Mouse (Mus musculus) cerebral cortex, adult 2 months (tissue): Measurements from ENCODE around the gene Dnajc16.

ENCODE experiments used
- WGBS: fragments of 180-500 bp; shearing (Covaris S2); methylation state at CpG from one replicate; pipeline ENCODE4 v1.1.7; 2018; 5-methylcytosine and 5-hydroxymethylcytosine counted together

Dnajc16 gene

DNA sequence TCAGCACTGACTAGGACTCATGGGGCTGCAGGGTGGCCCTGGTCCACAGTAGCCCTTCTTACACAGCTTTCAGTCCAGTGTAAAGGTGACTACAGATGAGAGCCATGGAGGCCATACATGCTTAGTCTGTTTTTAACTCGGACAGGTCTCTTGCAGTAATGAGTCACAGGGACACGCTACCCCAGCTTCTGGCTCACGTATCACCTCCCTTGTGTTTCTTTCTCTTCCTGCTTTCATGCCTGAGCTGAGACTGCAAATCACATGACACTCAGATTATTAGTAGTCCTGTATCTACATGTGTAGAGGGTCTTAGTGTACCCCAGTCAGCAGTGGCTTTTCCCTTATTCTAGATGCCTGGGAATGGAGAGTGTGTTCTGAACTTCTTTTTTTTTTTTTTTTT is 25.7 kb downstream of the Dnajc16 start:
- WGBS, result 90% methylated on average over 3 of the region's 3 CpGs

DNA sequence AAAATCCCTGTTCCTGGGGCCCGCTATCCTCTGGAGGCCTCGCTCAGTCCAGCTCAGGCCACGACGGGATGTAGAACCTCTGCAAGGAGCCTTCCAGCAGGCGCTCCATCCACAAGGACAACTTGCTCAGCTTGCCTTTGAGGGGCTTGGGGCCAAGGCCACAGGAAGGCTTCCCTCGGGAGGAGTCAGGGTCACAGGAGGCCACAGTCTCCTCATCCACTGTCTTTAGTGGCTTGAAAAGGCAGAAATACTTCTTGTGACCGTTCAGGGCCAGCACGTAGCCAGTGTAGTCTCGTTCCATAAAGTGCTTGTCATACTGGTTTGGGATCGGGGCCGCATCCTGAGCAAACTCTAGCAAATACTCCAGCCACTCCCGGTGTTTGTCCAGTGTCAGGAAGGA is 27.3 kb downstream of the Dnajc16 start:
- 94% methylated on average over 12 of the region's 12 CpGs for WGBS

DNA sequence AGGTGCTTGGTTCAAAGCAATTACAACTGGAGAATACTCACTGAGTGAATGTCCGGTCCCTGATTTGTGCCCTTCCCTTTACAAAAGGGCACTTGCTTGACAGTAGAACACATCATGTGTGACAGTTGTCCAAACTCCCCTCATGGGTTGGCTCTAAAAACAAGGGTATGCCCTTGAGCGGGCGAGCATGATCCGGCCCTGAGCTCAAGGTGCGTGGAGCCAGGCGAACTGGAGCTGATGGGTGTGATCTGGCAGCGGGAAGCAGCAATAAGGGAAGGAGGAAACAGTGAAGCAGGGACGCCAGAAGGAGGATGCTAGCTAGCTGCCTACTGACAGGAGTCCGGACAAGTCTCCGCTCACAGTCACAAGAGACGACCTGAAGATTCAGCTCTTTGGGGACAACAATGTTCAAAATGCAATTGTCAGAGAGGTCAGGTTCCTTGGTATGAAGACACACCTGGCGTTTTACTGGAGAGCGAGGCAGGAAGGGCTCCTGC is 28.6 kb downstream of the Dnajc16 start:
- 96% methylated on average over 13 of the region's 13 CpGs for WGBS

DNA sequence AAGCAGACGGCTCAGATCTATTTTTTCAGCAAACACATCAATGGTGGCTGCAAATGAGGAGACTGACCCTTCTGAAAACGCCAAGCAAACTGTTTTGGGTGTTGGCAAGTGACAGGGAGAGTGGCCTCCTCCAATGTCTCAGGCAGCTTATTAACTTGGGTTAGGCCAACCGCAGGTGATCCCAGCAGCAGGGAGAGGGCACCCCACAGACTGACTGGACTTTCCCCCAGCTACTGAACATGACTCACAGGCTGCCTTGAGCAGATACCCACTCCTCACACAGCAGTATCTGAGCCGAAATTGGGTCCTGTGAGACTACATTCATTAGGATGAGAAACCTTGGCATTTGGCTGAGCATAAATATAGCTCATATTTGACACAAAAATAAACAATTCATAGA is 29.8 kb downstream of the Dnajc16 start:
- 87% methylated on average over 4 of the region's 4 CpGs for WGBS

DNA sequence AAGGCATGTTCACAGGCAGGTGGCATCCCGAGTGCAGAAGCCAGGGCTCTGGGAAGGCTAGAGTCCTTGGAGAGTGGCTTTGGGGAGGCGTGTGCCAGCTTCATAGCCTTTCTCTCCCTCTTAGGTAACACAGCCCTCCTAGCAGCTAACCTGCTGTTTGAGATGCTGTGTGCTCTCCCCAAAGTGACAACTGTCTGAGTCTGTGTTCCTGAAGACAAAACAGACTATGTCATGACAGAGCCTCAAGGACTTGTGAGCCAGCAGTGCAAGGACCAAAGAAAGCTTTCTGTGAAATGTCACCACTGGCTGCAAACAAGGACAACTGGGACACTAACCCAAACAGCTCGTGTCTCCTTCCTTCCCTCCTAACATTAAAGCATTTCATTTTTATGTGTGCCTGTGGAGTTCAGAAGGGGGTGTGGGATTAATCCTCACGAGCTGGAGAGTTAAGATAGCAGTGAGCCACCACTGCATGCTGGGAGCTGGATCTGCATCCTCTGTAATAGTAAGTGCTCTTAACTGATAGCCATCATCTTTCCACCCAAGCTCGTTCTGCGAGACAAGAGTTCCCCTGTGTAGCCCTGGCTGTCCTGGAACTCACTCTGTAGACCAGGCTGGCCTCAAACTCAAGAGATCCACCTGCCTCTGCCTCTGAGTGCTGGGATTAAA is 31.7 kb downstream of the Dnajc16 start:
- 65% methylated on average over 6 of the region's 6 CpGs for WGBS

DNA sequence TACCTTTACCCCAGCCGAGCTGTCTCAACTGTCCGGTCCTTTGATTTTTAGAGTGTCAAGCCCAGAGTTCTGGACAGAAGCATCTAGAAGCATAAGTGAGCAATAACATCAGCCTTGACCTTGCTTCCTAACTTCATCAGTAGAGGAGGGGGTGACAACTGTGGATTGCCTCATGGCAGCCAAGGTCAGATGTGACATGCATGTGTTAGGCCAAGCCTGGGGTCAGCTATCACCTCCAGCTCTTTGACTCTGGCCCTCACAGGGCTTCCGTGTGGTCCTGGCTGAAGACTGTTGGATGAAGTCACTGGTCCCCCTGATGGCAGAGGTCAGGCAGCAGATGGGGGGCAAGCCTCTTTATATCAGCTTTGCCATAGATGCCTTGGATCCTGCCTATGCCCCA is 33.6 kb downstream of the Dnajc16 start:
- WGBS, result 92% methylated on average over 3 of the region's 3 CpGs

DNA sequence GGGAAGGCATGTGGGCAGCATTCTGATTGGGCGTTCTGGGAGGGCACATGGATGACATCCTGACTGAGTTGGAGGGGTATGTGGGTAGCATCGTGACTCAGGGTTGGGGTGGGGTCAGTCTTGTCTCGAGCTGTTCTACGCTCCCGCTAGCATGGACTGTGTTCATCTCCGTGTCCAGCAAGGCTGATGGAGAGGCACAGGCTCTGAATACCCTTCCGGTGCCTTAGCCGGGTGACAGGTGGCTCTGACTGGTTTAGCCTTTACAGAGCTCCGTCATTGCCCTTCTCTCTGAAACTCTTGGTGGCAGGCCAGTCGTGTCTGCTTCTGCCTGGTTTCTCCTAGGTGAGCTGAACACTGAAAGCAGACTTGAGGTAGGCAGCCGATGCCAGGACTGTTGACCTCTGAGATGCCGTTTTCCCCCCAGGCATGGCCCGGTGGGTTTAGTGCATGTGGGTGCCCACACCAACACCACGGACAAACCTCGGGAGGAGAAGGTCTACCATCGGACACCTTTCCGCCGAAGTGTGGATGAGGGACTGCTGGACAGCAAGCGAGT is 35.3 kb downstream of the Dnajc16 start:
- 90% methylated on average over 19 of the region's 19 CpGs for WGBS

DNA sequence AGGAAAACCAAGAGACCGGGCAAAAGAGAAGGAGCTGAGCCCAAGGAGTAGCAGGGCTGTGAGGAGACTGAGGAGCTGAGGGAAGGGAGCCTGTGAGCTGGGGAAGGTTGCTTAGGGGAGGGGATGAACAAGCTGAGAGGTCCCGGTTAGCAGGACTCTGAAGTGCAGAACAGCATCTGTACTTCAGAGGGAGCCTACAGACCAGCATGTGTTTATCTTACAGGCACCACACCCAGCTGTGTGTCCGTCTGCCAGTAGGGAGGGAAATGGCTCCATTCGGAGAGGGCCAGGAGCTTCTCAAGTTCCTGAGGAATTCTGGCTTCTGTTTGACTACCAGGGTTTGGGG is 38.7 kb downstream of the Dnajc16 start:
- 32% methylated on average over 4 of the region's 4 CpGs for WGBS

DNA sequence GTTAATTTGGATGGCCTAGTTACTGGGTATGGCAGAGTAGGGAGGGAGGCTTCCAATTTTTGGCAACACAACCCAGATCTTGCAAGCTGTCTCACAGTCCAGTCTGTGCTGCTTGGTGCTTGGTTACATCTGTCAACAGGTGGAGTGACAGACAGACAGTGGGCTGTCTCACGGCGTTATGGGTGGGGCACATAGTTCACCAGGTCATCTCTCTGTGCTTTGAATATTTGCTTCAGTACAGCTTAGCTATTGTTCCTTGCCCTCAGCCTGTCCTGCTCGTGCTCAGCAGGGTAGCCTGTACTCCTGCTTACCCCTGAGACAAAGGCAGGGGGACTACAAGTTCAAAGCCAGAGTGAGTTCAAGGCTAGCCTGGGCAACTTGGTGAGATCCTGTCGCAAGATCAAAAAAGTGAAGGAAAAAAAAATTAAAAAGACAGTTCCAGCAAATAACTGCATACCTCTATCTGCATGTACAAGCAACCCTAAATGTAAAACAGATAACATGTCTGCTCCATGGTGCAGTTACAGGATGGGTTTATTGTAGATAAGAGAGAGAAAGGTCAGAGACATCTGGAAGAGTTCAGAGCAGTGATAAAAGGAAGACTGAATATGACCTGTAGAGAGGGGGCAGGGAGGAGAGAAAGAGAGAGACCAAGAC is 39.2 kb downstream of the Dnajc16 start:
- 62% methylated on average over 4 of the region's 4 CpGs for WGBS

DNA sequence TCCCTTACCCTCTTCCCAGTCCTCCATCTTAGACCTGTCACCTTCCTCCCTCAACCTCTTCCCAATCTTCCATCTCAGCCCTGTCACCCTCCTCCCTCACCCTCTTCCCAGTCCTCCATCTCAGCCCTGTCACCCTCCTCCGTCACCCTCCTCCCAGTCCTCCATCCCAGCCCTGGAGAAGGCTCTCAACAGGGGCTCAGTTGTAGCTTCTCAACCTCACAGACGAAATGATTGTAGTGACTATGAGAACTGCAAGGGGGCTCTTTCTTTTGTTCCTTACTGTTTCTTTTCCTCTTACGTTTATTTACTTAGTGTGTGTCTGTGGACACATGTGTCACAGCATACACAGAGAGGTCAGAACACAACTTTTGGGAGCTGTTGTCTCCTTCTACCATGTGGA is 39.9 kb downstream of the Dnajc16 start:
- WGBS, result 75% methylated on average over 3 of the region's 3 CpGs

DNA sequence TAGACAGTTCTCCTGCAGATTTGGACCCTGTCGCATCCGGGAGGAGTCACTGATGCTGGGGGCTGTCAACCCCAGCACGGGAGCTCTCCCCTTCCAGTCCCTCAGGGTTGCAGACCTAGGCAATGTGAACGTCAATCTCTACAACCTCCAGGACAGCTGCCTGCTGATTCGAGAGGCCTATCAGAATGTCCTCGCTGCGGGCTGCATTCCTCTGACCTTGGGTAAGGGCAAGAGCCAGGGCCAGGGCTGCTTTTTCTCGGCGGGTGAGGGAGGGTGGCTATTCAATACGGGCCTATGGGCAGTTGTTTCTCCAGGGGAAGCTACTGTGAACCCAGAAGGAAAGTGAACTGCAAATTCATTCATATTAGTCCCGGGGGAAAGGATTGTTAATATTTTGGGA is 41.2 kb downstream of the Dnajc16 start:
- 74% methylated on average over 11 of the region's 11 CpGs for WGBS

DNA sequence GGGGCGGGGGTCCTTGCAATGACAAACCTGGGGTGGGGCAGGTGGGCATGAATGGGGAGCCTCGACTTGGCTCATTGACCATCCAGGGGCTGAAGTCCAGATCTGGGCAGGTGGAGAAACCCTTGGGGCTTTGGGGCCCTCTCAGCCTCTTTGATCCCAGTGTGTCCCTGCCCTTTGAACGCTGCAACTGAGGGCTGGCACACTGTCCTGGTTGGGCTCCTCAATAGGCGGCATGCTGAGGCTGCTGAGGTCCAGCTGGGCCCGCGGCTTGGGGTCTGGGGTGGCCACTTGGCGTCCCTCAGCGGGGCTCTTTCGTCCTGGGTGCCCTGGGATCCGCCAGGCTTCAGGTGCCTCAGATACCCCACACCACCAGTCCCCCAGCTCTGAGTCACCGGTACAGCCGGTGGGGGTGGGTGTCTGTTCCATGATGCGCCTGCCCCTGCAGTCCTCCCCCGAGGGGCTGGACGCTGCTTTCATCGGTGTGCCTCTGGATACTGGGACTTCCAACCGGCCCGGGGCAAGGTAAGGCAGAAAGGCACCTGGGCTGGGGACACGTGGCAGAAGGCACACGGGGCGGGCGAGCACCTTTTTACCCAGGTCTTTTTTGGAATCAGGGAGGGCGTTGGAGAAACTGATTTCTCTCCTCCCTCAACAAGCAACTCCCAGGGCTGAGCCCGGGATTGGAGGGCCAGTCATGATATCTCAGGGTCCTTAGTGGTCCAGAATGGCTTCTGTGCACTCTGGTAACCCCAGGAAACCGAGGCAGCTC is 44.0 kb downstream of the Dnajc16 start, which contains the start of gene Agmat:
Gene Agmat (plus strand): TSS at position 95 of the 769 bp plus-strand sequence.
- 31% methylated on average over 25 of the region's 25 CpGs for WGBS

DNA sequence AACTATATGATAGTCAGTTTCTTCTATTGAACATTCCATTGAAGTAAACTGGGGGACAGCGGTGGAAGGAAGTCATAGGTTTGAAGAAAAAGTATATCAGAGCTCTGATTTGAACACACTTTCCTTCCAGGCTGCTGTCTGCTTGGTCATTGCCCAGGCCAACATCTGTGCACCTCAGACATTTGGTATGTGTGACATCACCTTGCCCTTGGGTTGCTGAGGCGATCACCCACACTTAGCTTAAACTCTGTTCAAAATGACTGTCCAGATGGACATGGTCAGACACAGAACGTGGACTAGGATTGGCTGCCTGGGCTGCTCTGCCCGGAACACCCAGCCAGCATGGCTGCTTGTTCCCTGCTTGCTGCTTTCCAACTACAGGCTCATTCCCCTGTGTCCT is 48.4 kb downstream of the Dnajc16 start:
- 97% methylated on average over 4 of the region's 4 CpGs for WGBS

DNA sequence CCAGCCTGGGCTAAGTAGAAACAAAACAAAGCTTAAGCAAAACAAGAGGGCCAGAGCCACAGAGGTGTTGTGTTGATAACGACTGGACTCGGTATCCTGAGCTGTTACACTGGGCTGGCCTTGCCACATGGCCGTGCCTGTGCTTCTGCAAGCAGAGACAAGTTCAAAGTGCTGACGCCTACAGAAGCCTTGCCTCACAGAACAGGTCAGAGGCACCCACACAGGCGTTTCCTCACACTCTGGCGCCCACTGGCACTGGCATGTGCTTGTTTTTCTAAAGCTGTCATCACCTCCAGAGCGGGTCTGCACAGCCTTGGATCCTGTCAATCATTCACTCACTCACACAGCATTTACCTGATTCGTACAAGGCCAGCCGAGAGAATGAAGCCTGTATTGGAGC is 48.9 kb downstream of the Dnajc16 start:
- WGBS, result 52% methylated on average over 9 of the region's 9 CpGs

DNA sequence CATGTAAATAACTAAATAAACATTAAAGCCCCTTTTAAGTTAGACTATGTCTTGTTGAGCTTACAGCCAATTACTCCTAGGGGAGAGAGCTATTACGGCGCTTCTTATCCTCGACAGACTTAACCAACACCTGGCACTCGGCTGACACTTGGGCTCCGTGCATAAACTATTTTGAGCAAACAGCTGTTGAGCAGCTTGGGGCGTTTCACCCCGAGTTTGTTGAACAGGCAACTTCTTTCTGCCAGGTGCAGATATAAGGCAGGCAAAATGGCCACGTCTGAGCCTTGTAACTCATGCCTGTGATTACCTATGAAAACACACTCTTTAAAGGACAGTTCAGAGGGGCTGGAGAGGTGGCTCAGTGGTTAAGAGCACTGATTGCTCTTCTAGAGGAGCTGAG is 52.7 kb downstream of the Dnajc16 start:
- 74% methylated on average over 8 of the region's 8 CpGs for WGBS

DNA sequence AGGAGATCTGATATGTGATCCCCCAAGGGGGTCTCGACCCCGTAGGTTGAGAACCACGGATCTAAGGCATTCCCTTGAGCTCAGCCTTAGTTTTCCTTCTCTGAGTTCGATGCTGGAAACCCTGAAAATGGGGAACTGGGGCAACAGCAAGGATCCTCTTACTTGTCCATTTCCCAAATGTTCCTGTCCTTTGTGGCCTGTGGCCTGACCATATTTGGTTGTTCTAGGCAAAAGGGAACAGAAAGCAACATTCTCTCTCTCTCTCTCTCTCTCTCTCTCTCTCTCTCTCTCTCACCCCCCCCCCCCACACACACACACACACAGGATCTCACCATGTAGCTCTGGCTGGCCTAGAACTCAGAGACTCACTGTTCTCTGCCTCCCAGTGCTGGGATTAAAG is 53.9 kb downstream of the Dnajc16 start:
- WGBS, result 75% methylated on average over 4 of the region's 4 CpGs

DNA sequence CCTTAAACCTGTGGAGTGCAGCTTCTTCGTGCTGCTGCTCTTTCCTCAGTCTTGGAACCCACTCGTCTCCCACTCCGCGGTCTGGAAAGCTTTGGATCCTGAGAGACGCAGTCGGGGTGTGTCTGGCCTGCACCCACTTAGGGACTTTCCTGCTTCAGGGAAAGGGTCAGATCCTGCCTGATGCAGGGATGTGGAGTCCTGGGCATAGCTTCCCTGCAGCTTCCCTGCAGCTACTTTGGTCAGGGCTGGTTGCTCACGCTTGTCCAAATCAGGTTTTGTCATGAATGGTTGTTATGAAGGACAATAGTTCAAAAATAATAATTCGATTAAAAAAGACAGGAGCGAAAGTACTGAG is 55.5 kb downstream of the Dnajc16 start:
- WGBS, result 22% methylated on average over 9 of the region's 9 CpGs

DNA sequence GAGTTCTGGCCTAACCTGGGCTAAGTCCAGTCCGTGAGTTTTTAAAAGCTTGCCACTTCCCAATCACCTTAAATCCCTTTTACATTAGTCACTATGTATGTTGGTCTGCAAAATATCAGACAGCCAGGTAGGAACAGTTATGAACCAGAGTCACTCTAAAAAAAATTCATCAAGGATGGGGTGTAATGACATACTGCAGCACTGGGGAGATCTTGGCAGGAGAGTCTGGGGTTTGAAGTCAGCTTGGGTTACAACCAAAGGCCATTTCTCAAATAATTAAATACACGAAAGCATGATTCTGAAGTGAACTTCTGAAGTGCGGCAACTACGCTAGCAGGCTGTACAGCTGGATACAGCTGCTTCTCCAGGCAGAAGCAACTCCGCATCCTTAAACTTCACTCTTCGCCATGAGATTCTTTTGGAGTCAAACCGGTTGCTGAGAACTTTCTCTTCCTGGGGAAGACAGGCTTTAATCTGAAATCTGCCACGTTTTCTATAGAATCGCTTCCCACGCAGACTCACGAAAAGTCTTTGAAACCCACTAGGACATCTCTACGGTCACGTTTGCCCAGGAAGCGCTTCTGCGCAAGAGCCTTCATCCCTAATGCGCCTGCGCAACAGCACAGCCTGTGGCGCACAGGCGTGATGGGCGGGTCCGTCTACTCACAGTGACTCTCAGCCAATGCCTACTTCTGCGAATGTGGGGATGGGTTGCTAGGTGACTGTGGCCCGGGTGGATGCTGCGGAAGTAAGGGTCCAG is 56.1 kb downstream of the Dnajc16 start:
- 6% methylated on average over 24 of the region's 24 CpGs for WGBS

DNA sequence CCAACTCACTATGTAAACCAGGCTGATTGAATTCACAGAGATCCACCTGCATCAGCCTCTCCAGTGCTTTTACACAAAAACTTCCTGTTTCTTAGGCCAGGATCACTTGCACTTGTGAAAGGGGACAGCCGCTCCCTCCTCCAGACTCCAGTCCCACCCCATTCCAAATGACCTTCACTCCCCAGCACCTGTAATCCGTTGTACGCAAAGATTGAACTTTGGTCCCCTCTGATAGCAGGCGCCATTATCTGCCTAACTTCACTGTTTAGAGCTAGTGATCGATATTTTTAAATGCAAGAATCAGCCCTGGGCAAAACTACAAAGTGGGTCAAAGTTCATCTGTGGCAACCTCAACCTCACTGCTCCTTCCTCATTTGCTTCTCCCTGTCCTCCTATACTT is 59.0 kb downstream of the Dnajc16 start:
- WGBS, result 84% methylated on average over 5 of the region's 5 CpGs

DNA sequence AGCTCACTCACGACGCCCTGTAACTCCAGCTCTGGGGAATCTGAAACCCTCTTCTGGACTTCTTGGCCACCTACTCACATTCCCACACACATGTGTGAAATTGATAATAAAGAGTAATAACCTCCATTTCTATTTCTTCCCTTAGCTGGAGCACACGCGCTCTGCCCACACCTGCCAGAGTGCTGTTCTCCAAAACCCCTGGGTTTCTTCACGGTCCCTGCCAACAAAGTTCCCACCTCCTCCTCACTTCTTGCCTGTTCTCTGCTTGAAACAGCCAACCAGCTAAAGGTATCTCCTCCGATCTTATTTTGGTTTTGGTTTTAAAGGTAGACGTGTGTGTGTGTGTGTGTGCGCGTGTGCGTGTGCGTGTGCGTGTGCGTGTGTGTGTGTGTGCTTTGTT is 60.3 kb downstream of the Dnajc16 start:
- 61% methylated on average over 13 of the region's 13 CpGs for WGBS

DNA sequence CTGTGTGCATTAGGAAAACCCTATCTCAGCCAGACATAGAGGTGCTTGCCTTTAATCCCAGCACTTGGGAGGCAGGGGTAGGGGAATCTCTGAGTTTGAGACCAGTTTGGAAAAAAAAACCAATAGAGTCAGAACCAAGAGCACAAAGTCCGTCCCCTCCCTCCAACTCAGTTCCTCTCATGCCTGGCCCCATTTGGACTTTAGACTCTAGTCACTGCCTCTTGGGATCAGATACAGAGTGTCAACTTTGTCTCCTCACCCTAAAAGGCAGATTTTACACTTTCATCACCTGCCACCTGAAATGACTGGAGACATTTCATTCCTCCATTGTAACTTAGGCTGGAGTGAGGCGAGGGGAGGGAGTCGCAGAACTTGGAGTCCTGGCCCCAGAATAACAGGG is 61.5 kb downstream of the Dnajc16 start:
- WGBS, result 75% methylated on average over 3 of the region's 3 CpGs

DNA sequence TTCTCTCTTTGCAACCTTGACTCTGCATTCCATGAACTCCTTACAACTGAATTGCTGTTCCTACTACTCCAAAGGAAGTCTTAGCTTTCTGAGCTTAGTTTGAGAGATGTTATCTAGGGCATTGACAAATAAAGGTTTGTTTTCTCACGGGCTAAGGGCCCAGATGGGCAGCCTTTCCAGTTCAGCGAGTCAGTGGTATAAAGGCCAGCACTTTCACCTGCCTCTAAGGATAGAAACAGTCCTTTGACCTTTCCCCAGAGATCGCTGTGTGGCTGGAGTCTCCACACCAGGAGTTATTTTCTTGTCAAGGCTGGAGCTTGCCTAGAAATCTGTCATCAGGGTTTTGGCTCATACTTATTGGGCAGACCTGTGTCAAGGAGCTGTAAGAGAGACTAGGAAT is 65.0 kb downstream of the Dnajc16 start:
- WGBS, result 72% methylated on average over 3 of the region's 3 CpGs
